Mouse (Mus musculus): ENCODE results near the gene Lyrm4. TPM values are rescaled to one million over a fixed set of nuclear protein-coding genes. Genes with fewer than 3 reads are reported as not detected.

The Lyrm4 gene
- polyA plus RNA-seq, 1 experiment from 2014 or later: 38.8 TPM

GRCm38 (mm10) chr13:35989329-35989728 lies 128.0 kb downstream of the Lyrm4 start:
- Histone ChIP-seq H3K4me2 (ENCODE audit: low read length) (no peak overlapping the region), H3K4me1 (ENCODE audit: control insufficient read depth, insufficient read depth, low read depth, low read length) (no peaks in the 10 kb centered on the region), H3K27ac (ENCODE audit: low read depth, low read length) (no peak overlapping the region), H3K9me3 (ENCODE audit: control insufficient read depth, low read length) (no peaks in the 10 kb centered on the region), H3K4me3 (ENCODE audit: low read length) (no peak overlapping the region), H3K36me3 (ENCODE audit: control insufficient read depth, insufficient read depth, low read length) (no peaks in the 10 kb centered on the region), H3K9ac (ENCODE audit: low read depth, low read length) (no peak overlapping the region), H3K27me3 (replicated peaks; ENCODE audit: control insufficient read depth, insufficient read depth, low read length) (no peaks in the 10 kb centered on the region)
- WGBS: 59% methylated on average over 3 of the region's 3 CpGs
- ATAC-seq: no peak

GRCm38 (mm10) chr13:35982985-35983384 lies 134.3 kb downstream of the Lyrm4 start:
- ATAC-seq: no peak
- H3K27ac ChIP-seq (ENCODE audit: low read depth, low read length): no peak overlapping the region
- H3K4me3 ChIP-seq (ENCODE audit: low read length): no peak overlapping the region
- no peaks in the 10 kb centered on the region for H3K27me3 ChIP-seq (replicated peaks; ENCODE audit: control insufficient read depth, insufficient read depth, low read length)
- H3K9ac ChIP-seq (ENCODE audit: low read depth, low read length): no peak overlapping the region
- H3K4me2 ChIP-seq (ENCODE audit: low read length): no peak overlapping the region
- 92% methylated on average over 6 of the region's 6 CpGs for WGBS
- H3K4me1 ChIP-seq (ENCODE audit: control insufficient read depth, insufficient read depth, low read depth, low read length): no peaks in the 10 kb centered on the region
- H3K9me3 ChIP-seq (ENCODE audit: control insufficient read depth, low read length): no peaks in the 10 kb centered on the region
- H3K36me3 ChIP-seq (ENCODE audit: control insufficient read depth, insufficient read depth, low read length): peaks cover 5% of the 10 kb centered on the region; the same call in 1 of the 2 replicates

- ATAC-seq: no peak
- H3K9ac ChIP-seq (ENCODE audit: low read depth, low read length): no peak overlapping the region
- H3K4me2 ChIP-seq (ENCODE audit: low read length): no peak overlapping the region
- 32% methylated on average over 4 of the region's 4 CpGs for WGBS
- no peaks in the 10 kb centered on the region for H3K27me3 ChIP-seq (replicated peaks; ENCODE audit: control insufficient read depth, insufficient read depth, low read length)
- no peak overlapping the region for H3K27ac ChIP-seq (ENCODE audit: low read depth, low read length)
- no peaks in the 10 kb centered on the region for H3K9me3 ChIP-seq (ENCODE audit: control insufficient read depth, low read length)
- H3K4me3 ChIP-seq (ENCODE audit: low read length): no peak overlapping the region
- no peaks in the 10 kb centered on the region for H3K4me1 ChIP-seq (ENCODE audit: control insufficient read depth, insufficient read depth, low read depth, low read length)
- H3K36me3 ChIP-seq (ENCODE audit: control insufficient read depth, insufficient read depth, low read length): peaks cover 5% of the 10 kb centered on the region; the same call in 1 of the 2 replicates
Observed at GRCm38 (mm10) chr13:35980471-35980870, 136.9 kb downstream of the Lyrm4 start.

GRCm38 (mm10) chr13:35976912-35977311 lies 140.4 kb downstream of the Lyrm4 start:
- peak; percentile 30; the same call in 1 of the 2 replicates for ATAC-seq
- Histone ChIP-seq H3K9ac (ENCODE audit: low read depth, low read length) (no peak overlapping the region), H3K27me3 (replicated peaks; ENCODE audit: control insufficient read depth, insufficient read depth, low read length) (no peaks in the 10 kb centered on the region), H3K36me3 (ENCODE audit: control insufficient read depth, insufficient read depth, low read length) (peaks cover 5% of the 10 kb centered on the region; the same call in 1 of the 2 replicates), H3K9me3 (ENCODE audit: control insufficient read depth, low read length) (no peaks in the 10 kb centered on the region), H3K4me3 (ENCODE audit: low read length) (no peak overlapping the region), H3K27ac (ENCODE audit: low read depth, low read length) (no peak overlapping the region), H3K4me1 (ENCODE audit: control insufficient read depth, insufficient read depth, low read depth, low read length) (no peaks in the 10 kb centered on the region), H3K4me2 (ENCODE audit: low read length) (no peak overlapping the region)
- 81% methylated on average over 7 of the region's 7 CpGs for WGBS

GRCm38 (mm10) chr13:35969829-35970228 lies 147.5 kb downstream of the Lyrm4 start:
- Histone ChIP-seq H3K27ac (ENCODE audit: low read depth, low read length) (no peak overlapping the region), H3K27me3 (replicated peaks; ENCODE audit: control insufficient read depth, insufficient read depth, low read length) (peaks cover 12% of the 10 kb centered on the region), H3K9me3 (ENCODE audit: control insufficient read depth, low read length) (no peaks in the 10 kb centered on the region), H3K4me3 (ENCODE audit: low read length) (peak overlapping the region; percentile 72), H3K4me2 (ENCODE audit: low read length) (peak overlapping the region; percentile 100), H3K4me1 (ENCODE audit: control insufficient read depth, insufficient read depth, low read depth, low read length) (peaks cover 6% of the 10 kb centered on the region), H3K9ac (ENCODE audit: low read depth, low read length) (no peak overlapping the region; the same call in 1 of the 2 replicates), H3K36me3 (ENCODE audit: control insufficient read depth, insufficient read depth, low read length) (no peaks in the 10 kb centered on the region)
- ATAC-seq: no peak
- 34% methylated on average over 9 of the region's 9 CpGs for WGBS

- WGBS: 0% methylated on average over 18 of the region's 18 CpGs
Observed at GRCm38 (mm10) chr13:35969431-35969721, 147.9 kb downstream of the Lyrm4 start.

GRCm38 (mm10) chr13:35968719-35969430 lies 148.5 kb downstream of the Lyrm4 start:
- Histone ChIP-seq H3K9me3 (ENCODE audit: control insufficient read depth, low read length) (no peaks in the 10 kb centered on the region), H3K27me3 (replicated peaks; ENCODE audit: control insufficient read depth, insufficient read depth, low read length) (peaks cover 12% of the 10 kb centered on the region), H3K4me1 (ENCODE audit: control insufficient read depth, insufficient read depth, low read depth, low read length) (peaks cover 6% of the 10 kb centered on the region), H3K9ac (ENCODE audit: low read depth, low read length) (peak overlapping the region; percentile 68), H3K27ac (ENCODE audit: low read depth, low read length) (no peak overlapping the region), H3K36me3 (ENCODE audit: control insufficient read depth, insufficient read depth, low read length) (no peaks in the 10 kb centered on the region), H3K4me2 (ENCODE audit: low read length) (peak overlapping the region; percentile 100), H3K4me3 (ENCODE audit: low read length) (peak overlapping the region; percentile 72)
- ATAC-seq: peak; percentile 81
- under 1% methylated on average over 52 of the region's 57 CpGs for WGBS

More at GRCm38 (mm10) chr13:35969431-35969721, 147.9 kb downstream of the Lyrm4 start:
- ATAC-seq: peak; percentile 24; the same call in 1 of the 2 replicates
- H3K4me2 ChIP-seq (ENCODE audit: low read length): peak overlapping the region; percentile 100
- no peaks in the 10 kb centered on the region for H3K36me3 ChIP-seq (ENCODE audit: control insufficient read depth, insufficient read depth, low read length)
- peak overlapping the region; percentile 72 for H3K4me3 ChIP-seq (ENCODE audit: low read length)
- peak overlapping the region; percentile 68 for H3K9ac ChIP-seq (ENCODE audit: low read depth, low read length)
- H3K9me3 ChIP-seq (ENCODE audit: control insufficient read depth, low read length): no peaks in the 10 kb centered on the region
- H3K4me1 ChIP-seq (ENCODE audit: control insufficient read depth, insufficient read depth, low read depth, low read length): peaks cover 6% of the 10 kb centered on the region
- H3K27ac ChIP-seq (ENCODE audit: low read depth, low read length): no peak overlapping the region
- H3K27me3 ChIP-seq (replicated peaks; ENCODE audit: control insufficient read depth, insufficient read depth, low read length): peaks cover 12% of the 10 kb centered on the region

- Histone ChIP-seq H3K4me2 (ENCODE audit: low read length) (peak overlapping the region; percentile 100), H3K27ac (ENCODE audit: low read depth, low read length) (no peak overlapping the region), H3K4me1 (ENCODE audit: control insufficient read depth, insufficient read depth, low read depth, low read length) (peaks cover 6% of the 10 kb centered on the region), H3K9ac (ENCODE audit: low read depth, low read length) (peak overlapping the region; percentile 68), H3K27me3 (replicated peaks; ENCODE audit: control insufficient read depth, insufficient read depth, low read length) (peaks cover 12% of the 10 kb centered on the region), H3K9me3 (ENCODE audit: control insufficient read depth, low read length) (no peaks in the 10 kb centered on the region), H3K4me3 (ENCODE audit: low read length) (peak overlapping the region; percentile 72), H3K36me3 (ENCODE audit: control insufficient read depth, insufficient read depth, low read length) (no peaks in the 10 kb centered on the region)
- ATAC-seq: peak; percentile 57
- under 1% methylated on average over 38 of the region's 38 CpGs for WGBS
Observed at GRCm38 (mm10) chr13:35968131-35968718, 149.1 kb downstream of the Lyrm4 start.

- Histone ChIP-seq H3K27ac (ENCODE audit: low read depth, low read length) (no peak overlapping the region), H3K4me2 (ENCODE audit: low read length) (peak overlapping the region; percentile 100), H3K27me3 (replicated peaks; ENCODE audit: control insufficient read depth, insufficient read depth, low read length) (peaks cover 12% of the 10 kb centered on the region), H3K9me3 (ENCODE audit: control insufficient read depth, low read length) (no peaks in the 10 kb centered on the region), H3K4me1 (ENCODE audit: control insufficient read depth, insufficient read depth, low read depth, low read length) (peaks cover 6% of the 10 kb centered on the region), H3K36me3 (ENCODE audit: control insufficient read depth, insufficient read depth, low read length) (no peaks in the 10 kb centered on the region), H3K9ac (ENCODE audit: low read depth, low read length) (peak overlapping the region; percentile 15; the same call in 1 of the 2 replicates), H3K4me3 (ENCODE audit: low read length) (peak overlapping the region; percentile 72)
- ATAC-seq: peak; percentile 10; the same call in 1 of the 2 replicates
- 4% methylated on average over 15 of the region's 15 CpGs for WGBS
Observed at GRCm38 (mm10) chr13:35967690-35968089, 149.6 kb downstream of the Lyrm4 start.

Data from hindbrain, embryonic 16.5 days (tissue).